Mouse (Mus musculus) liver, postnatal 0 days (tissue): ENCODE measurements around the gene Atp2c2.

Experiments used
- CTCF ChIP-seq: sonication (generic); IDR thresholded peaks from 2 replicates; pipeline ENCODE4 v1.5.1; 2016; ENCODE audit warnings: antibody characterized with exemption, low read depth
- EP300 ChIP-seq: IDR thresholded peaks from 2 replicates; pipeline ENCODE4 v1.6.1; 2016; ENCODE audit warnings: antibody characterized with exemption, low read depth, mild to moderate bottlenecking

GRCm38 (mm10) chr8:119699549-119700134 is at the start of gene Atp2c2:
- TF ChIP-seq EP300, result no peak
- no peak for TF ChIP-seq CTCF
